Mouse (Mus musculus): ENCODE data around the gene Lpcat1. TPM values are rescaled to one million over a fixed set of nuclear protein-coding genes. Genes with fewer than 3 reads are reported as not detected.

Lpcat1 gene
- polyA plus RNA-seq, 1 experiment from 2014 or later, result 59.6 TPM

DNA sequence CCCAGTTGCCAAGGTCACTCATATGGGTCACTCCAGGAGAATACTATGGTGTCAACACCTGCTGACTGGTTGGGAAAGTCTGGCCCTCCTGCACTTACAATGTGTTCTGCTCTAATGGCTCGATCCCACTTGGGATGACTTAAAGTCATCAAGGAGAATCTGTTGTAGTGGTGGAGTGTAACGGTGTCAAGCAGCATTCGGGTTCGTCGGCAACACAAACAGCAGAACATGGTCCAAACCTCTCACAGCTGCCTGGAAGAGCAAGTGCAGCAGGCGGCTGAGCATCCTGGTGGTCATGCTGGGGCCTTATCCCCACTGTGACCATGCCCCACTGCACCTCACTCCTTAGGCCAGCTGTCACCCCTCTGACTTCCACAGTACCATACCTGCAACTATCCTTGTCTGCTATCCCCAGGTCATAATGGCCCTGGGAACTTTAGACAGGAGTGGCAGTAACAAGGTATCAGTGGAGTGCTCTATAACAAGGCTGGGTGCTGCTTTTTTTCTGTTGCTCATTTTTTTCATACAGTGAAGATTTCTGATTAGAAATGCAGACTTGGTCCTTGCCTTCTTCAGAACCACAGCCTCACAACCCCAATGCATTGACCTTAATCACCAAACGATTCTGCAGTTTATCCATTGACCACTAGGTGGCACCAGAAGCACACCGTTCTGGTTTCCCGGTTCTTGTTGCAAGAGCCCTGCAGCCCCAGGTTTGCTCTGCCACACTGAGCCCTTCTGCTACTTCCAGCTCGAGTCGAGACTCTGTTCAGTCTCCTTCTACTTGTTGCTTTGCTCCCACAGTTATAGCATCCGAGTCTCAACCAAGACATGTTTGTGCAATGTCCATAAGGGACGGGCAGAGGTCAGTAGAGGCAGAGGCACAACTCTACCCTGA is 46.0 kb downstream of the Lpcat1 start:
- Histone ChIP-seq H3K4me2 (no peak overlapping the region), H3K36me3 (peaks cover 76% of the 10 kb centered on the region), H3K27me3 (no peaks in the 10 kb centered on the region), H3K9ac (no peak overlapping the region), H3K4me3 (no peak overlapping the region), H3K4me1 (replicated peaks) (no peaks in the 10 kb centered on the region), H3K9me3 (no peaks in the 10 kb centered on the region), H3K27ac (no peak overlapping the region)
- 62% methylated on average over 13 of the region's 13 CpGs for WGBS
- ATAC-seq (ENCODE audit: low FRiP score), result peak; percentile 71

DNA sequence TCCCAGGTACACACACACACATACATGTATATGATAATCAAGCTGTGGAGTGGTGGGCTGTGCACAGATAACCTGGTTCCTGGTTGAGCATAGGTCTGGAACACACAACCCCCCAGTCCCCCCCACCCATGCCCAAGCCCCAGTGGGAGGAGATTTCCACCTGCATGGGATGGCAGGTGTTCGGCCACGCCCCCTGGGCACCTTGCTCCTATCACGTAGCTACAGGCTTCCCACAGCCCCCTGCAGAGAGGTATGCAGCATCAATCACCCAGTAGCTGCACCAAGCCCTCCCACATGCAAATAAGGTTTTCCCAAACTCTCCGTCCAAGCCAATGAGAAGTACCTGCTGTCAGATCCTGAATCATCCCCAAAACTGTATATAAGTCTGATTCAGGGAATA is 49.9 kb downstream of the Lpcat1 start:
- Histone ChIP-seq H3K27me3 (no peaks in the 10 kb centered on the region), H3K36me3 (peaks cover 44% of the 10 kb centered on the region), H3K4me2 (no peak overlapping the region), H3K9ac (no peak overlapping the region), H3K9me3 (no peaks in the 10 kb centered on the region), H3K27ac (no peak overlapping the region), H3K4me1 (replicated peaks) (no peaks in the 10 kb centered on the region), H3K4me3 (no peak overlapping the region)
- ATAC-seq (ENCODE audit: low FRiP score), result no peak
- 76% methylated on average over 4 of the region's 4 CpGs for WGBS

- Histone ChIP-seq H3K27ac (no peak overlapping the region), H3K36me3 (no peaks in the 10 kb centered on the region), H3K4me2 (no peak overlapping the region), H3K9ac (no peak overlapping the region), H3K4me1 (replicated peaks) (peaks cover 11% of the 10 kb centered on the region), H3K27me3 (peaks cover 58% of the 10 kb centered on the region), H3K9me3 (no peaks in the 10 kb centered on the region), H3K4me3 (no peak overlapping the region)
- WGBS, result 89% methylated on average over 3 of the region's 3 CpGs
- ATAC-seq (ENCODE audit: low FRiP score), result no peak
Observed at GRCm38 (mm10) chr13:73533716-73534115, 66.7 kb downstream of the Lpcat1 start.

GRCm38 (mm10) chr13:73535287-73535686 is 68.3 kb downstream of the Lpcat1 start:
- no peak for ATAC-seq (ENCODE audit: low FRiP score)
- Histone ChIP-seq H3K9me3 (no peaks in the 10 kb centered on the region), H3K27me3 (peaks cover 66% of the 10 kb centered on the region), H3K4me2 (no peak overlapping the region), H3K4me3 (no peak overlapping the region), H3K36me3 (no peaks in the 10 kb centered on the region), H3K4me1 (replicated peaks) (peaks cover 11% of the 10 kb centered on the region), H3K27ac (no peak overlapping the region), H3K9ac (no peak overlapping the region)
- WGBS, result 65% methylated on average over 3 of the region's 3 CpGs

GRCm38 (mm10) chr13:73536403-73536821 is 69.4 kb downstream of the Lpcat1 start, which contains the start of gene Slc6a3:
Gene Slc6a3, plus strand, starts transcription at chr13:73536747.
- WGBS, result under 1% methylated on average over 26 of the region's 26 CpGs

GRCm38 (mm10) chr13:73536824-73537223 is 69.8 kb downstream of the Lpcat1 start:
- H3K9ac ChIP-seq, result peak overlapping the region; percentile 61
- peak overlapping the region; percentile 80 for H3K4me2 ChIP-seq
- 21% methylated on average over 13 of the region's 13 CpGs for WGBS
- H3K9me3 ChIP-seq, result no peaks in the 10 kb centered on the region
- peaks cover 11% of the 10 kb centered on the region for H3K4me1 ChIP-seq (replicated peaks)
- H3K27ac ChIP-seq, result no peak overlapping the region
- H3K27me3 ChIP-seq, result peaks cover 70% of the 10 kb centered on the region
- ATAC-seq (ENCODE audit: low FRiP score), result 0 out of 2 replicates have a peak, but pooled peaks have one; percentile 21
- H3K4me3 ChIP-seq, result peak overlapping the region; percentile 48
- H3K36me3 ChIP-seq, result no peaks in the 10 kb centered on the region

More at GRCm38 (mm10) chr13:73536403-73536821, 69.4 kb downstream of the Lpcat1 start, which contains the start of gene Slc6a3:
- H3K9ac ChIP-seq, result peak within 1 kb of the TSS; percentile 61
- H3K27ac ChIP-seq, result no peak within 1 kb of the TSS
- ATAC-seq (ENCODE audit: low FRiP score), result peak; percentile 80
- H3K27me3 ChIP-seq, result peaks cover 70% of the 10 kb centered on the region
- no peaks in the 10 kb centered on the region for H3K36me3 ChIP-seq
- H3K4me1 ChIP-seq (replicated peaks), result peaks cover 11% of the 10 kb centered on the region
- H3K4me3 ChIP-seq, result peak within 1 kb of the TSS; percentile 48
- H3K4me2 ChIP-seq, result peak within 1 kb of the TSS; percentile 80
- no peaks in the 10 kb centered on the region for H3K9me3 ChIP-seq

DNA sequence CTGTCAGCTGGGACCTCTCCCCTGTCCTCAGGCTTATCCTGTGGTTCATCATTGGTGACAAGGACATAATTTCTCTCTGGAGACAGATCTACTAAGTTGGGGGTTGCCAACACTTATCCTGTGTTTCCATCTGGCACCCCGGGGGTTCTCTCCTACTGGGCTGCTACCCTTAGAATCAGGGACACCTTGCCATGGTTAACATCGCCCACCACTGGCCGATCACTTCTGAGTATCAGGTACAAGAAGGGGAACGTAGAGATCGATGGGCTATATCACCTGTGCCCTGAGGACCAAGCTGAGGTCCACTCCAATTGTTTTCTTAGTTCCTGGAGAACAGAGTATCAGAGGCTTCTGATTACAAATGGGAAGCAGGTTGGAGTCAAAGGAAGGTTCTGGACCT is 97.2 kb downstream of the Lpcat1 start:
- 93% methylated on average over 5 of the region's 5 CpGs for WGBS
- Histone ChIP-seq H3K27me3 (no peaks in the 10 kb centered on the region), H3K4me1 (replicated peaks) (no peaks in the 10 kb centered on the region), H3K9me3 (no peaks in the 10 kb centered on the region), H3K36me3 (no peaks in the 10 kb centered on the region), H3K4me2 (no peak overlapping the region), H3K27ac (no peak overlapping the region), H3K4me3 (no peak overlapping the region), H3K9ac (no peak overlapping the region)
- ATAC-seq (ENCODE audit: low FRiP score), result no peak

Other genes starting within 250 kb of the Lpcat1 start
- gene Irx4, start 206.7 kb upstream of the Lpcat1 start, polyA plus RNA-seq (2015; fragmentation: Nextera tagmentation; extraction: Ambion mirVana), result 5.8 and 7.3 TPM in 2 replicates
- gene Mrpl36, start 138.7 kb upstream of the Lpcat1 start, polyA plus RNA-seq (2015; fragmentation: Nextera tagmentation; extraction: Ambion mirVana), result 86.9 and 96.8 TPM in 2 replicates
- gene Ndufs6, start 138.7 kb upstream of the Lpcat1 start, polyA plus RNA-seq (2015; fragmentation: Nextera tagmentation; extraction: Ambion mirVana), result 370 and 384 TPM in 2 replicates
- 0.06 and 0.13 TPM in 2 replicates for gene Slc6a3, start 69.5 kb downstream of the Lpcat1 start, polyA plus RNA-seq (2015; fragmentation: Nextera tagmentation; extraction: Ambion mirVana)
- gene Clptm1l, start 136.8 kb downstream of the Lpcat1 start, polyA plus RNA-seq (2015; fragmentation: Nextera tagmentation; extraction: Ambion mirVana), result 118 and 119 TPM in 2 replicates
- gene Tert, start 159.7 kb downstream of the Lpcat1 start, polyA plus RNA-seq (2015; fragmentation: Nextera tagmentation; extraction: Ambion mirVana), result 5.3 and 8.1 TPM in 2 replicates
- not detected in 2 replicates for gene Slc6a18, start 210.8 kb downstream of the Lpcat1 start, polyA plus RNA-seq (2015; fragmentation: Nextera tagmentation; extraction: Ambion mirVana)
- gene Slc6a19, start 237.7 kb downstream of the Lpcat1 start, polyA plus RNA-seq (2015; fragmentation: Nextera tagmentation; extraction: Ambion mirVana), result 0.18 and 0.29 TPM in 2 replicates